Mouse (Mus musculus) thymus, adult 2 months (tissue): ENCODE results near the gene Tsc22d1.

Experiments used
- CTCF ChIP-seq: fragments of 200-500 bp; IDR thresholded peaks from 2 replicates; pipeline ENCODE4 v1.5.1; 2012; ENCODE audit warnings: mild to moderate bottlenecking, control low read depth, low read length, moderate library complexity, borderline replicate concordance; ENCODE audit not compliant: control insufficient read depth, poor library complexity, insufficient read depth; ENCODE audit errors: extremely low read depth
- POLR2A ChIP-seq: fragments of 200-500 bp; IDR thresholded peaks from 2 replicates; pipeline ENCODE4 v1.6.1; 2012; ENCODE audit warnings: mild to moderate bottlenecking, low read length, control low read depth, moderate library complexity; ENCODE audit not compliant: control insufficient read depth, poor library complexity, insufficient read depth; ENCODE audit errors: extremely low read depth

DNA sequence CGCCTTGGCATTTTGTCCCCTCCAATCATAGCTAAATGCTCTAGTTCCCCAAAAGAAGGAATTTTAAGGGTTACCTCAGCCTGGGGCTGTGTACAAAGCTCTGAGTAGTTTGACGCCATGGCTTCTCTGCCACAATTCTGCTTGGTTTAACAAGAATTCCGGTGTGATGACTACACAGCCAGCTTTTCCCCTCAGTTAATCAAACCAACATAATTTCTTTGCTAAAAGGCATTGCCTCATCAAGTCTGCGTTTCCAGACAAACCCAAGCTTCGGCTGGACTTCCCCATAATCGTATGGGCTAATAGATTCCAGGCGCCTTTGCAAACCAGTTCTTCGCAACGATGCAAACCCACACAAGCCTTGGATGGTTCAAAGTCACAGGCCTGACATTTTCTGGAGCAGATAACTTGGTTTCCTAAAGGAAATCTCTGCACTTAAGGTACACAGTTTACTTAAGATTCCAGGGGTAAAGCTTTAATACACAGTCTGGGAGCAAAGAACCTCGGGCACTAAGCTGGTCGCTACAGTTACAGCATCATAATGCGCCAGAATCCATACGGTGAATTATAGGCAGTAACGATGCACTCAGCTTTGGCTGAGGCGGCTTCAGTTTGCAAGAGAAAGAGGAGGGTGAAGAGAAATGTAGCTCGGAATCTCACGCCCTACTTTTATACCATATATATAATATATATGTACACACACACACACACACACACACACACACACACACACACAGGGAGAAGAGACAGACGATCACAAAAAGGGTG lies 140.7 kb downstream of the Tsc22d1 start:
- no peak for TF ChIP-seq POLR2A
- TF ChIP-seq CTCF, result no peak
